Mouse (Mus musculus) megakaryocyte, embryonic 14.5 days (primary cell): ENCODE measurements at regions not wholly inside any gene's neighbourhood (a gene's known extent, or its start where the extent isn't known, plus 50 kb on each side); places are given as distances from the start of the nearest gene placed in this dataset.

Experiments
- FLI1 ChIP-seq: IDR thresholded peaks from 2 replicates; pipeline ENCODE4 v1.6.1; 2012; ENCODE audit warnings: low read length, inconsistent platforms, mixed read lengths
- GATA1 ChIP-seq: IDR thresholded peaks from 3 replicates; pipeline ENCODE4 v1.6.1; 2012; ENCODE audit warnings: mixed read lengths, low read length, inconsistent platforms, borderline replicate concordance

GRCm38 (mm10) chr6:31695885-31696284 is 132.1 kb upstream of the Podxl start:
- TF ChIP-seq GATA1: no peak
- no peak for TF ChIP-seq FLI1
